Mouse (Mus musculus): ENCODE data around the gene A930009A15Rik. TPM values are rescaled to one million over a fixed set of nuclear protein-coding genes. Genes with fewer than 3 reads are reported as not detected.

The A930009A15Rik gene
- total and polyA plus RNA-seq, 2 experiments from 2014 or later = 1.1 TPM; not detected in 1

DNA sequence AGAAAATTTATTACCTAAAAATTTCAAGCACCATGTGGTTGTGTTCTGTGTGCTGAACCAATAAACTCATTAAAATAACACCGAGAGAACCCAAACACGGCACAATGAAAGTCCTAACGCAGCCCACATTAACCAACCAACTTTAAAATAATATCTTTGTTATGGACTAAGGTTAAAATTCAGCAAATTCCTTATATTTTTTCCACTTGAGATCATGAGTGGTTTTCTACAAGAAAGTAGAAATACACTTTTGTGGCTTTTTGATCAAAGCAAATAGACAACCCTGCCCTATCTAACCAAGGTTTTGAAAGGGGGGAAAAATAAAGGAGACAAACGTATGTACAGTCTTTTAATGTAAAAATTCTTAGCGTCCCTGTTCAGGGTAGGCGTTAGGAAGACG, 9.3 kb downstream of the A930009A15Rik start:
- Histone ChIP-seq H3K4me2 (ENCODE audit: low read depth) (no peak overlapping the region), H3K9ac (no peak overlapping the region), H3K27me3 (ENCODE audit: insufficient read depth, low read length) (peaks cover 37% of the 10 kb centered on the region), H3K36me3 (ENCODE audit: insufficient read depth) (no peaks in the 10 kb centered on the region), H3K27ac (ENCODE audit: low read depth, low read length) (no peak overlapping the region), H3K9me3 (ENCODE audit: low read length) (no peaks in the 10 kb centered on the region), H3K4me1 (ENCODE audit: insufficient read depth) (no peaks in the 10 kb centered on the region), H3K4me3 (ENCODE audit: low read depth, low read length) (no peak overlapping the region)
- TF ChIP-seq CTCF (IDR thresholded peaks at IDR 0.05; ENCODE audit: low read depth) = no peak
- no peak for ATAC-seq
- 66% methylated on average over 7 of the region's 7 CpGs for WGBS
- no peak for DNase-seq

DNA sequence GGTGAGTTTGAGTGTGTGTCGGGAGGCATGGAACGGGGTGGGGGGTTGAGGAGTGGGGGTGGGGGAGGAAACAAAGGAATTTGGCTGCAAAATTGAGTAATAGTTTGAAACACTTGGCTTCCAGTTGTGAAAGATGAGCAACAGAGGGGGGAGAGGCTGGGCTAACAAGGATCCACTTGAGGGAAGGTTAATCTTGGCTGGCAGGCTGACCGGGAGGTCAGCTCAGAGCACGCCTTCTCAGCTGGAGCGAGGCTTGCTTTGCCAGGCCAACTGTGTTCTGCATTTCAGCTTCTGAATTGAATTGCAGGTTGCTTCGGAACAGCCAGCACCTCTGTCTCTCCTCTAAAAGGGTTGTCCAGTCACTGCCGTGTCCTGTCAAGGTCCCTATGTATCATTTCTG, 9.7 kb downstream of the A930009A15Rik start:
- H3K4me1 ChIP-seq (ENCODE audit: insufficient read depth) = no peaks in the 10 kb centered on the region
- no peak overlapping the region for H3K27ac ChIP-seq (ENCODE audit: low read depth, low read length)
- H3K4me2 ChIP-seq (ENCODE audit: low read depth) = no peak overlapping the region
- 26% methylated on average over 7 of the region's 7 CpGs for WGBS
- H3K9me3 ChIP-seq (ENCODE audit: low read length) = no peaks in the 10 kb centered on the region
- H3K4me3 ChIP-seq (ENCODE audit: low read depth, low read length) = no peak overlapping the region
- TF ChIP-seq CTCF (IDR thresholded peaks at IDR 0.05; ENCODE audit: low read depth) = no peak
- DNase-seq (no peak), ATAC-seq (no peak)
- H3K36me3 ChIP-seq (ENCODE audit: insufficient read depth) = no peaks in the 10 kb centered on the region
- no peak overlapping the region for H3K9ac ChIP-seq
- H3K27me3 ChIP-seq (ENCODE audit: insufficient read depth, low read length) = peaks cover 41% of the 10 kb centered on the region

DNA sequence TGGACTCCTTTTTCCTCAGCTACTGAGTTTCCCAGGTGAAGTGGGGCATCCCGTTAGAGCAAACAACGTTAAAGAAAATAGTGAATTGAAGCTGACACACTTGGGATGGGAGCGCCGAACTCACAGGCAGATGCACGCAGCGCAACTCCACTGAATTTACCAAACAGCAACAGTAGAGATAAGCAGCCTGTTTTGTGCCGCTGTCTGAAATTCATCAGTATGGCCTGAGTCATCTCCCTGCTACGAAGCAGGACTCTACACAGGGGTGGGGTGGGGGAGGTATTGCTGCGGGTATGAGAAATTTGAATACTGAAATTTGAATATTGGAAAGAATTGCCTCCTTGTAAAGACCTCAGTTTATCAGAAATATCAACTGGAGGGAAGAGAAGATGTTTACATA, 12.2 kb downstream of the A930009A15Rik start:
- no peak overlapping the region for H3K4me2 ChIP-seq (ENCODE audit: low read depth)
- no peak overlapping the region for H3K9ac ChIP-seq
- H3K4me1 ChIP-seq (ENCODE audit: insufficient read depth) = 0 out of 2 replicates have a peak, but pooled peaks cover 4% of the 10 kb centered on the region
- no peak overlapping the region for H3K27ac ChIP-seq (ENCODE audit: low read depth, low read length)
- H3K27me3 ChIP-seq (ENCODE audit: insufficient read depth, low read length) = peaks cover 56% of the 10 kb centered on the region
- no peaks in the 10 kb centered on the region for H3K9me3 ChIP-seq (ENCODE audit: low read length)
- H3K36me3 ChIP-seq (ENCODE audit: insufficient read depth) = no peaks in the 10 kb centered on the region
- WGBS = 81% methylated on average over 9 of the region's 9 CpGs
- DNase-seq (no peak), ATAC-seq (no peak)
- no peak for TF ChIP-seq CTCF (IDR thresholded peaks at IDR 0.05; ENCODE audit: low read depth)
- H3K4me3 ChIP-seq (ENCODE audit: low read depth, low read length) = no peak overlapping the region

DNA sequence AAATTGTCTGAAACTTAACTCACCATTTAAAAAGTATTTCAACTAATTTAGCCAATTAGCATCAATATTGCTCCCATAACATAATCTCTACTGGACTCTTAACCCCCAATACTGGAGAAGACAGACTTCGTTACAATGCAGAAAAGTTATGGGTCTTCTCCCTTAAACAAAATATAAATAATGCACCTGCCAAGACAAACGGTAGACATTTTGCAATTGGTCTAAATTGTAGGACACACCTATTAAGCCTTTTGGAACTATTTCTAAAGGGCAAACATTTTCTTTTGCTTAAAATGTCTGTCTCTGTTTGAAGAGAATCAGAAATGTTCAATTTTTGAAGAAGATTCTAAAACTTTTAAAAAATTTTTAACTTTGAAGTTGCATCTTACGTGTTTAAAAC, 13.3 kb downstream of the A930009A15Rik start:
- no peaks in the 10 kb centered on the region for H3K36me3 ChIP-seq (ENCODE audit: insufficient read depth)
- no peak overlapping the region for H3K4me3 ChIP-seq (ENCODE audit: low read depth, low read length)
- no peak for TF ChIP-seq CTCF (IDR thresholded peaks at IDR 0.05; ENCODE audit: low read depth)
- no peak overlapping the region for H3K27ac ChIP-seq (ENCODE audit: low read depth, low read length)
- DNase-seq = no peak
- no peak overlapping the region for H3K9ac ChIP-seq
- peaks cover 65% of the 10 kb centered on the region for H3K27me3 ChIP-seq (ENCODE audit: insufficient read depth, low read length)
- ATAC-seq = no peak
- 88% methylated on average over 3 of the region's 3 CpGs for WGBS
- no peak overlapping the region for H3K4me2 ChIP-seq (ENCODE audit: low read depth)
- H3K9me3 ChIP-seq (ENCODE audit: low read length) = no peaks in the 10 kb centered on the region
- H3K4me1 ChIP-seq (ENCODE audit: insufficient read depth) = 0 out of 2 replicates have a peak, but pooled peaks cover 4% of the 10 kb centered on the region

DNA sequence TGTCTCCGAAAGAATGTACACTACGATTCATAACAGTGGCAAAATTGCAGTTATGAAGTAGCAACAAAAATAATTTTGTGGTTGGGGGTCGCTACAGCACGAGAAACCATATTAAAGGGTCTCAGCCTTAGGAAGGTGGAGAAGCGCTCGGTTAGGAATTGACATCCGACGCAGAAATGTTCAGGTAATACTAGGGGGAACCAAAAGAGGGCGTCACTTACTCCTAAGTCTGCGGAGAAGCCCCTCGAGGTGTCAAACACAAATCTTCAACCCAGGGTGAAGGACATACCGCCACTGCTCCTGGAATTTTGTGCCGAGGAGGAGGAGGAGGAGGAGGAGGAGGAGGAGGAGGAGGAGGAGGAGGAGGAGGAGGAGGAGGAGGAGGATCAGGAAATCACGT, 14.9 kb downstream of the A930009A15Rik start:
- Histone ChIP-seq H3K27me3 (ENCODE audit: insufficient read depth, low read length) (peaks cover 78% of the 10 kb centered on the region), H3K36me3 (ENCODE audit: insufficient read depth) (no peaks in the 10 kb centered on the region), H3K4me2 (ENCODE audit: low read depth) (no peak overlapping the region), H3K4me1 (ENCODE audit: insufficient read depth) (0 out of 2 replicates have a peak, but pooled peaks cover 4% of the 10 kb centered on the region), H3K9me3 (ENCODE audit: low read length) (no peaks in the 10 kb centered on the region), H3K9ac (no peak overlapping the region), H3K4me3 (ENCODE audit: low read depth, low read length) (no peak overlapping the region), H3K27ac (ENCODE audit: low read depth, low read length) (no peak overlapping the region)
- WGBS = 20% methylated on average over 14 of the region's 14 CpGs
- DNase-seq (no peak), ATAC-seq (no peak)
- TF ChIP-seq CTCF (IDR thresholded peaks at IDR 0.05; ENCODE audit: low read depth) = no peak

DNA sequence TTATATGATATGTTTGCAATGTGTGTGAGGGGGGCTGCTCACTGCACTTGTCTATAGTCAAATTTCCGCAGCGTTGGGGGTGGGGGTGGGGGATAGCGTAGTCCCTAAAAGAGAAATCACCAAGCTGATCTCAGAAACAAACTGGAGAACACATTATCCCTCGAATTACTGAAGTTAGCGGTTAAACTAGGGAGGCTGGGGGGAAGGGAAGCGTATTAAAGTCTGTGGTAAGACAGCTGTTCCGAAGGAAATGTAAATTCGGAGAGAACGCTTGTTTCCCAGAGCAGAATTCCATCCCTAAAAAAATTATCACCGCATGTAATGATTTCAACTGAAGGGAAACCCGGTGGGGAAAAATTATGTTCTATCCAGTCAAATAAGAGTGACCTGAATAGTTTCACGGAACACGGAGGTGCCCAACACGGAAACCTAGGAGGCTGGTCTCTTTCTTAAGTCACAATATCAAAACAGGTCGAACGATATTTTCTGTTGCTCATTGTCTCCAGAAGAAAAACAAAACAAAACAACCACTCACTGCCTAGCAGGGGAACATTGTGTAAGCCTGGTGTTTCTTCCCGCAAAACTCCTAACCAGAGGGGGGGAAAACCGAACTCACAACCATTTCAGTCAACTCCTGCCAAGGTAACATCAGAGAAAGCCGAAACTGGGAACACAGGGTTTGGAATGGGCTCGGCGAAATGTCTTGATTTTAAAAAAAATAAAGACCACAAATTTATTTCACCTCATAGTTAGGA, 15.9 kb downstream of the A930009A15Rik start:
- Histone ChIP-seq H3K9ac (0 out of 2 replicates have a peak overlapping the region, but pooled peaks have one; percentile 18), H3K9me3 (ENCODE audit: low read length) (no peaks in the 10 kb centered on the region), H3K27me3 (ENCODE audit: insufficient read depth, low read length) (peaks cover 81% of the 10 kb centered on the region), H3K36me3 (ENCODE audit: insufficient read depth) (no peaks in the 10 kb centered on the region), H3K4me3 (ENCODE audit: low read depth, low read length) (peak overlapping the region; percentile 55), H3K4me1 (ENCODE audit: insufficient read depth) (0 out of 2 replicates have a peak, but pooled peaks cover 4% of the 10 kb centered on the region), H3K4me2 (ENCODE audit: low read depth) (peak overlapping the region; percentile 95; the same call in 1 of the 2 replicates), H3K27ac (ENCODE audit: low read depth, low read length) (no peak overlapping the region)
- no peak for TF ChIP-seq CTCF (IDR thresholded peaks at IDR 0.05; ENCODE audit: low read depth)
- peak; percentile 51 for DNase-seq
- 2% methylated on average over 21 of the region's 21 CpGs for WGBS
- no peak for ATAC-seq
